Mouse (Mus musculus): Measurements from ENCODE around the gene Clstn1. TPM values are rescaled to one million over a fixed set of nuclear protein-coding genes. Genes with fewer than 3 reads are reported as not detected.

Gene Clstn1
- polyA plus RNA-seq, 1 experiment = 407 TPM

DNA sequence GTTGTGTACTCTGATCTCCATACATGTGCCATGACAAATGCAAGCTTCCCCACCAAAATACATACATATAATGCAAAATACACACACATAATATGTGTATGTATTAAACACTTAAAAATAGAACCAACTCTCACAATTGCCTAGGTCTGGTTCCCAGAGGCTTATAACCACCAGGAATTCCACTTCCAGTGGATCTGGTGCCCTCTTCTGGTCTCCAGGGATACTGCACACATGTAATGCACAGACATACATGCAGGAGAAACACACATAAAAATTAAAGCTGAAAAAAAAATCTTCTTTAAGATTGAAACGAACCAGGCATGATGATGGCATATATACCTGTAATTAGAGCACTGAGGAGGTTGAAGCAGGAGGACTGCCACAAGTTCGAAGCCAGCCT, 5.2 kb downstream of the Clstn1 start:
- Histone ChIP-seq H3K4me1 (ENCODE audit: control insufficient read depth, insufficient read depth, low read length) (peaks cover 6% of the 10 kb centered on the region; the same call in 1 of the 2 replicates), H3K27ac (ENCODE audit: insufficient read depth, low read length) (no peak overlapping the region), H3K4me3 (ENCODE audit: insufficient read depth, low read length) (no peak overlapping the region)
- TF ChIP-seq CTCF (IDR thresholded peaks at IDR 0.05; ENCODE audit: extremely low read depth, insufficient read depth, low read length) = 0 out of 2 replicates have a peak, but pooled peaks have one; percentile 13
- TF ChIP-seq POLR2A (IDR thresholded peaks at IDR 0.05; ENCODE audit: extremely low read depth, insufficient read depth, low read length) = no peak

DNA sequence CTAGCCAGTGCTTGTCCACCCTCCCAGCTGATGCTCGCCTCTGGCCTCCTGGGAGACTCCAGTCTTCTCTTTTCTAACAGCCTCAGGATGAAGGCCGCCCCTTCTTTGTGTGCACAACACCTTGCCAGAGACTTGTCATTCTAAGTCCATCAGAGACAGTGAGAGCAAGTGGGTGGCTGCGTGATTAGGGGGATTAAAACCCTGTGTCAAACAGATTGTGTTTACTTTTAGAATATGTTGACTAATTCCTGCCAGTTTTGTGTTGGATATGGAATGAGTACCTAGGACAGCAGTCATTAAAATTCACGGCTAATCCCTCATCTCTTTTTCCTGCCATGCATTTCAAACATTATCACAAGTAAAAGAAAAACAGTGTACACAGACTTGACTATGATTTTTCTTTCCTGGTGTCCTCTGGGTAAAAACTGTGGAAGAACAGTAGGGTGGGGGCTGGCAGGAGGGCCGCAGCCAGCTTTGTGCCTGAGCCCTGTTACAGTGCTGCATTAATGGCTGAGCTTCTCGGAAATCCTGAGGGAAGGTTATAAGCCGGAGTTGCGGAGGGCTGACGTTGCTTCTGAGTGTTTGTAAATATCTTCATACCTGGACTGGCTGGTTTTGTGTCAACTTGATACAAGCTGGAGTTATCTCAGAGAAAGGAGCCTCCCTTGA, 8.8 kb downstream of the Clstn1 start:
- Histone ChIP-seq H3K4me1 (ENCODE audit: control insufficient read depth, insufficient read depth, low read length) (peaks cover 4% of the 10 kb centered on the region), H3K4me3 (ENCODE audit: insufficient read depth, low read length) (no peak overlapping the region), H3K27ac (ENCODE audit: insufficient read depth, low read length) (no peak overlapping the region)
- TF ChIP-seq CTCF (IDR thresholded peaks at IDR 0.05; ENCODE audit: extremely low read depth, insufficient read depth, low read length) (no peak), POLR2A (IDR thresholded peaks at IDR 0.05; ENCODE audit: extremely low read depth, insufficient read depth, low read length) (no peak)

DNA sequence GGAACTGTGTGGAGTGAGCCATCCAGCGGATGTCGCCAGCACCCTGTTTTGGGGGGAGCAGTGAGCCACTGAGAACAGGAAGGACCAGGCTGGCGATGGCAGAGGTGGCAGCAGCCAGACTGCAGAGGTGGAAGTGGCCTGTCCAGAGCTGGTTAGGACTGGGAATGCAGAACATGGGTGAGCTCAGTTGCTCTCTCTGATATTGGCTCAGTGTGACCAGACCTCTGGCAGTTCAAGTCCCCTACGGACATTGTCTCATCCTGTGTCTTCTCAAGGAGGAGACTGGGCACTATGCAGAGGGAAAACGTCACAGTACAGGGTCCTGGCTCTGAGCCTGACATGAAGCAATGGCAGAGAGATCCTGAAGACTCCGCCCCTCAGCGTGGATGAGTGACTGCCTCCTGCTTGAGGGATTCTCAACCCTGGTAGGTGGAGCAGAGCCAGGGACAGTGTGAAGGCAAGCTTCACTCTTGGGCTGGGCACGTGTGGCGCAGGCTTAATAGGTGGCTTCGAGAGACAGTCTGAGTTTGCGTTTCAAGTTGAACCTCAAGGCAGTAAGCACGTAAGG, 11.5 kb downstream of the Clstn1 start:
- no peak overlapping the region for H3K4me3 ChIP-seq (ENCODE audit: insufficient read depth, low read length)

DNA sequence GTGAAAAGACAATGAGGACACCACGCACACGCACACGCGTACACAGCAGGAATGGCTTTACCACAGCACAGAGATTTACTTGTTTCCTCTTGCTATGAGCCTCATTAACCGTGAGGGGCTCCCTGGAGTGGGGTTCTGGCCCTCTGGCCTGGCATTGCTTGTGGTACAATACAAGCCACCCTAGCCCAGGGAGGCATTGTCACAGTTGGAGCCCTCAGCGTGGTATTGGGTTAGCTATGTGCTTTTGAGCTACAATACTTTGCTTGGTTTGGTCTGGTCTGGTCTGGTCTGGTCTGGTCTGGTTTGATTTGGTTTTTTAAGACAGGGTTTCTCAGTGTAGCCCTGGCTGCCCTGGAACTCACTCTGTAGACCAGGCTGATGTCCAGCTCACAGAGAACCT, 13.3 kb downstream of the Clstn1 start:
- Histone ChIP-seq H3K4me3 (ENCODE audit: insufficient read depth, low read length) (no peak overlapping the region), H3K27ac (ENCODE audit: insufficient read depth, low read length) (no peak overlapping the region)
- TF ChIP-seq POLR2A (IDR thresholded peaks at IDR 0.05; ENCODE audit: extremely low read depth, insufficient read depth, low read length) (no peak), CTCF (IDR thresholded peaks at IDR 0.05; ENCODE audit: extremely low read depth, insufficient read depth, low read length) (no peak)

More for the DNA sequence above, 11.5 kb downstream of the Clstn1 start:
- Histone ChIP-seq H3K4me1 (ENCODE audit: control insufficient read depth, insufficient read depth, low read length) (peaks cover under 1% of the 10 kb centered on the region), H3K27ac (ENCODE audit: insufficient read depth, low read length) (no peak overlapping the region)
- no peak for TF ChIP-seq CTCF (IDR thresholded peaks at IDR 0.05; ENCODE audit: extremely low read depth, insufficient read depth, low read length)

DNA sequence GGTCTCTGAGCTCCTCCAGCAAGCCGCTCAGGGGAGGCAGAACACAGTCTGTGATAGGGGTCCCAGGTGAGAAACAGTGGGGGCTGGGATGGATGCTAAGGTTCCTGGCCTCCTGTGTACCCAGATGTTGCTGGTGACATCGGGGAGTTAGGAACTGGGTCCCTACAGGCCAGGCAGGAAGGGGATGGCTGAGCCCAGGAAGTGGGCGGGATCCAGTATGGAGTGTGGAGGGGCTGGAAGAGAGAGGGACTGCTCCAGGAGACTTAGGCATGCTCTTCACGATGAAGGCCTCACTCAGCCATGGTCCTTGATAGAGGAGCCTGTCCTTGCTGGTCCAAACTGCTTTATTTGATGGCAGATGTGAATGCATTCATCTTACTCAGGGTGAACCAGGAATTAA, 13.9 kb downstream of the Clstn1 start:
- TF ChIP-seq CTCF (IDR thresholded peaks at IDR 0.05; ENCODE audit: extremely low read depth, insufficient read depth, low read length) (no peak), POLR2A (IDR thresholded peaks at IDR 0.05; ENCODE audit: extremely low read depth, insufficient read depth, low read length) (no peak)
- Histone ChIP-seq H3K4me1 (ENCODE audit: control insufficient read depth, insufficient read depth, low read length) (no peaks in the 10 kb centered on the region; the same call in none of the 2 replicates), H3K4me3 (ENCODE audit: insufficient read depth, low read length) (no peak overlapping the region), H3K27ac (ENCODE audit: insufficient read depth, low read length) (no peak overlapping the region)

More for the DNA sequence above, 13.3 kb downstream of the Clstn1 start:
- H3K4me1 ChIP-seq (ENCODE audit: control insufficient read depth, insufficient read depth, low read length) = no peaks in the 10 kb centered on the region; the same call in none of the 2 replicates

DNA sequence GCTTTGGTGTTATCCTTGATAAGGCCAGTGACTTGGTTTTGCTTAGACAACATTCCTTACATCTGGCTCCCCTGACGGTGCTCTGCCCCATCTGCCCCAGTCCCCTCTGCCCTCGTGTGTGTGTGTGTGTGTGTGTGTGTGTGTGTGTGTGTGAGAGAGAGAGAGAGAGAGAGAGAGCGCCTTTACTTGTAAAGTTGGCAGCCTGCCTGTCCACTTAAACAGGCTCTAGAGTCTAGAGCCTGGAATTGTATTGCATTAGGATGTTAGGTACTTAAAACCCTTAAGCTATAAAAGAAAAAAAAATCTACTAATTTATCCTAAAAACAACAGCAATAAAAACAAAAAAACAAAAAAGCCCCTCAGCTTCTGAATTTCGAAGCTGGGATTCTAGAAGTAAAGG, 15.2 kb downstream of the Clstn1 start:
- Histone ChIP-seq H3K27ac (ENCODE audit: insufficient read depth, low read length) (no peak overlapping the region), H3K4me1 (ENCODE audit: control insufficient read depth, insufficient read depth, low read length) (peaks cover 2% of the 10 kb centered on the region), H3K4me3 (ENCODE audit: insufficient read depth, low read length) (no peak overlapping the region)
- TF ChIP-seq POLR2A (IDR thresholded peaks at IDR 0.05; ENCODE audit: extremely low read depth, insufficient read depth, low read length) (no peak), CTCF (IDR thresholded peaks at IDR 0.05; ENCODE audit: extremely low read depth, insufficient read depth, low read length) (no peak)

DNA sequence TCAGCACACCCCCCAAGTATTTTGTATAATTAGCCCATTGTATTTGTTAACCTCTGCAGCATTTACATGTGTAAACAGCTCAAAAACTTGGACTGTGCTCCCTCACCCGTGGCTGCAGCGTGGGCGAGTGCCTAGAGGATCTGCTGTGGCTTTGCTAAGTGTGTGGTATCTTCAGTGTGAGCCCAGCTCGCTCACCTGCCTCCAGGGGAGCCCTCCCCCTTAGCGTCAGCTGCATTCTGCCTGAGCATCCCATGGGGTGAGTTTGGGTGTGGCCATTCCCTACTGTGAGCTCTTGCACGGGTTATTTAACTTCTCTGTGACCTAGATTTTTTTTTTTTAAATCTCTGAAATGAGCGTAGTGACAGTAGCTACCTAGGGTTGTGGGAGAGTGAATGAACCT, 16.0 kb downstream of the Clstn1 start:
- peaks cover 2% of the 10 kb centered on the region for H3K4me1 ChIP-seq (ENCODE audit: control insufficient read depth, insufficient read depth, low read length)
- H3K4me3 ChIP-seq (ENCODE audit: insufficient read depth, low read length) = no peak overlapping the region
- no peak overlapping the region for H3K27ac ChIP-seq (ENCODE audit: insufficient read depth, low read length)
- TF ChIP-seq CTCF (IDR thresholded peaks at IDR 0.05; ENCODE audit: extremely low read depth, insufficient read depth, low read length) = no peak

DNA sequence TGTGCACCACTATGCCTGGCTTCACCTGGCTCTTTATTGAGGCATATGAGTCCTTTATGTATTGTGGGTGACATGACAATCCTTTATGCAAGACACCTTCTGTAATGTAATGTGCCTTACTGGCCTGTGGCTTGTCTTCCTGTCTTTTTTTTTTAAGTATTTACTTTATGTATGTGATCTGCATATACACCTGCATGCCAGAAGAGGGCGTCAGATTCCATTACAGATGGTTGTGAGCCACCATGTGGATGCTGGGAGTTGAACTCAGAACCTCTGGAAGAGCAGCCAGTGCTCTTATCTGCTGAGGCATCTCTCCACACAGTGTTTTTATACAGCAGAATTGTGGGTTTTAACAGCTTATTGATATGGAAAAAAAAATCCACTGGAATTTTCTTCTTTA, 17.6 kb downstream of the Clstn1 start:
- no peak overlapping the region for H3K27ac ChIP-seq (ENCODE audit: insufficient read depth, low read length)
- TF ChIP-seq POLR2A (IDR thresholded peaks at IDR 0.05; ENCODE audit: extremely low read depth, insufficient read depth, low read length) = no peak
- no peak for TF ChIP-seq CTCF (IDR thresholded peaks at IDR 0.05; ENCODE audit: extremely low read depth, insufficient read depth, low read length)
- peaks cover 8% of the 10 kb centered on the region for H3K4me1 ChIP-seq (ENCODE audit: control insufficient read depth, insufficient read depth, low read length)
- H3K4me3 ChIP-seq (ENCODE audit: insufficient read depth, low read length) = no peak overlapping the region

DNA sequence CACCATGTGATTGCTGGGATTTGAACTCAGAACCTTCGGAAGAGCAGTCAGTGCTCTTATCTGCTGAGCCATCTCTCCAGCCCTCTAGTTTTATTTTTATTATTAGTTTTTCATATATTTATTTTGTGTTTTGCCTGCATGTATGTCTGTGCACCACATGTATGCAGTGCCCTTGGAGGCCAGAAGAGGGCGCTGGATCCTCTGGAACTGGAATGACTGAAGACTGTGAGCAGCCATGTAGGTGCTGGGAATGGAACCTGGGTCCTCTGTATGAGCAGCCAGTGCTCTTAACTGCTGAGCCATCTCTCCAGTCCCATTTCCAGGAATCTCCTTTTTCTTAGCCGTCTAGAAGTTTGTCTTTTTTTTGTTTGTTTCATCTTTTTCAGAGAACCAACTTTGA, 18.2 kb downstream of the Clstn1 start:
- TF ChIP-seq CTCF (IDR thresholded peaks at IDR 0.05; ENCODE audit: extremely low read depth, insufficient read depth, low read length) (no peak), POLR2A (IDR thresholded peaks at IDR 0.05; ENCODE audit: extremely low read depth, insufficient read depth, low read length) (no peak)
- Histone ChIP-seq H3K4me1 (ENCODE audit: control insufficient read depth, insufficient read depth, low read length) (peaks cover 9% of the 10 kb centered on the region), H3K27ac (ENCODE audit: insufficient read depth, low read length) (no peak overlapping the region), H3K4me3 (ENCODE audit: insufficient read depth, low read length) (no peak overlapping the region)

DNA sequence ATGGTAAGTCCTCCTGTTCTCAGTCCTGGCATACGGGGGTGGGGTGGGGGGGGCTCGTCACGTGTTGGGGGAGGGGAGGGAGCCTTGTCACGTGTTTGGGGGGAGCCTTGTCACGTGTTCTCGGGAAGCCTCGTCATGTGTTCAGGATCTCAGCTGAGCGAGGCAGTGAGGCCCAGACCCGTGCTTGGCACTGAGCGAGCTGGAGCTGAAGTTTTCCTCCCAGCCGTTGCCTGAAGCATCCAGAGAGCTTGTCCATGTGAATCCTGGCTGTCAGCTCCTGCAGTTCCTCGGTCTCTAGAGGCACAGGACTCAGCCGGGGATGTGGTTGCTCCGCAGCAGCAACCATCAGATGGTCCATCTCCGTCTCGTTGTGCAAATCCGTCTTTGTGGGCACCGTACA, 19.8 kb downstream of the Clstn1 start:
- Histone ChIP-seq H3K27ac (ENCODE audit: insufficient read depth, low read length) (no peak overlapping the region), H3K4me3 (ENCODE audit: insufficient read depth, low read length) (no peak overlapping the region), H3K4me1 (ENCODE audit: control insufficient read depth, insufficient read depth, low read length) (peaks cover 11% of the 10 kb centered on the region)
- TF ChIP-seq CTCF (IDR thresholded peaks at IDR 0.05; ENCODE audit: extremely low read depth, insufficient read depth, low read length) (no peak), POLR2A (IDR thresholded peaks at IDR 0.05; ENCODE audit: extremely low read depth, insufficient read depth, low read length) (peak; percentile 50; the same call in 1 of the 2 replicates)
